Mouse (Mus musculus): Measurements from ENCODE around the gene Nfkbid.

- TF ChIP-seq POLR2A (IDR thresholded peaks at IDR 0.05; ENCODE audit: low read depth, low read length) (no peak), CTCF (conservative IDR thresholded peaks at IDR 0.05; ENCODE audit: insufficient read depth, insufficient read length, low read depth, low read length) (no peak)
Measured at GRCm38 (mm10) chr7:30457629-30458330, 36.2 kb downstream of the Nfkbid start, which contains the start of the genes Kirrel2 and Nphs1.
